Mouse (Mus musculus) megakaryocyte progenitor cell, adult 5-6 weeks (primary cell): ENCODE results near the gene Rmi2. TPM values are rescaled to one million over a fixed set of nuclear protein-coding genes. Genes with fewer than 3 reads are reported as not detected.
A peak's percentile ranks its signal among the peaks of the same experiment; 100 is the strongest.
"Not testable (repeated sequence)": the region's sequence is repeated elsewhere in the genome, so short reads cannot be mapped to it uniquely, and the experiment has no call there.

ENCODE experiments used
- ATAC-seq: replicated peaks from 2 replicates; pipeline ENCODE4 v1.8.0; 2016; ENCODE audit warnings: mild to moderate bottlenecking, moderate TSS enrichment, inconsistent platforms; ENCODE audit not compliant: poor library complexity
- total RNA-seq, 2 experiments: library from RNA; stranded (forward) in 1 of 2; stranded (reverse) in 1 of 2; fragments of 157-497, 149-512 nt in 1 of 2; fragments of 200-1000 nt in 1 of 2; gene quantifications; 2 replicates each; pipeline versions ENCODE4 v1.2.3 to v1.2.4; 2015 to 2017

Rmi2 gene
- total RNA-seq (2015) (6.9 and 8.2 TPM in 2 replicates), total RNA-seq (2017) (6.0 and 6.9 TPM in 2 replicates)

GRCm38 (mm10) chr16:10834911-10835587, at the start of gene Rmi2:
Rmi2 (plus strand) TSS chr16:10835059.
- peak; percentile 81 for ATAC-seq

- ATAC-seq: peak; percentile 63
Observed at GRCm38 (mm10) chr16:10785371-10786231, 49.3 kb upstream of the Rmi2 start, which contains the start of gene Socs1. Socs1 (minus strand) TSS chr16:10785536.

- ATAC-seq: peak; percentile 66
Observed at GRCm38 (mm10) chr16:10786288-10786687, 48.6 kb upstream of the Rmi2 start.

- ATAC-seq: no peak
Observed at GRCm38 (mm10) chr16:10786782-10787547, 47.9 kb upstream of the Rmi2 start.

GRCm38 (mm10) chr16:10787548-10788058, 47.3 kb upstream of the Rmi2 start:
- no peak for ATAC-seq

- ATAC-seq: no peak
Observed at GRCm38 (mm10) chr16:10788271-10788670, 46.6 kb upstream of the Rmi2 start, which contains the start of gene Tnp2. Tnp2 (minus strand) TSS chr16:10788660.

GRCm38 (mm10) chr16:10788866-10789265, 46.0 kb upstream of the Rmi2 start:
- no peak for ATAC-seq

GRCm38 (mm10) chr16:10790702-10791101, 44.2 kb upstream of the Rmi2 start, which contains the start of gene Prm3:
Prm3 (minus strand) TSS chr16:10790914.
- no peak for ATAC-seq

- ATAC-seq: no peak
Observed at GRCm38 (mm10) chr16:10796034-10796433, 38.8 kb upstream of the Rmi2 start, which contains the start of gene Prm2. Prm2 (minus strand) TSS chr16:10796134.

- not testable (repeated sequence) for ATAC-seq
Observed at GRCm38 (mm10) chr16:10802420-10802819, 32.4 kb upstream of the Rmi2 start.

GRCm38 (mm10) chr16:10805789-10806527, 28.9 kb upstream of the Rmi2 start, which contains the start of gene Prm1:
Prm1 (minus strand) TSS chr16:10805839.
- 0 out of 2 replicates have a peak, but pooled peaks have one; percentile 29 for ATAC-seq

GRCm38 (mm10) chr16:10810376-10810775, 24.5 kb upstream of the Rmi2 start:
- no peak for ATAC-seq

- ATAC-seq: peak; percentile 25; the same call in 1 of the 2 replicates
Observed at GRCm38 (mm10) chr16:10812865-10813371, 21.9 kb upstream of the Rmi2 start, which contains the start of gene Gm11172. Gm11172 (plus strand) TSS chr16:10812915.

GRCm38 (mm10) chr16:10813726-10814125, 21.1 kb upstream of the Rmi2 start:
- ATAC-seq: no peak

- ATAC-seq: peak; percentile 60
Observed at GRCm38 (mm10) chr16:10814864-10815263, 20.0 kb upstream of the Rmi2 start.

- peak; percentile 47 for ATAC-seq
Observed at GRCm38 (mm10) chr16:10818579-10819135, 16.2 kb upstream of the Rmi2 start.

GRCm38 (mm10) chr16:10819966-10820365, 14.9 kb upstream of the Rmi2 start:
- ATAC-seq: no peak

GRCm38 (mm10) chr16:10821387-10821786, 13.5 kb upstream of the Rmi2 start:
- no peak for ATAC-seq

- no peak for ATAC-seq
Observed at GRCm38 (mm10) chr16:10824536-10824935, 10.3 kb upstream of the Rmi2 start.
